Mouse (Mus musculus) thymus, adult 18-20 months (tissue): Measurements from ENCODE around the gene Slc15a2.

Source experiments
- DNase-seq, 2 experiments: peaks; one replicate each; pipeline ENCODE4 v3.0.0; 2022; ENCODE audit warnings: mixed read lengths in 2 of 2

Gene Slc15a2

DNA sequence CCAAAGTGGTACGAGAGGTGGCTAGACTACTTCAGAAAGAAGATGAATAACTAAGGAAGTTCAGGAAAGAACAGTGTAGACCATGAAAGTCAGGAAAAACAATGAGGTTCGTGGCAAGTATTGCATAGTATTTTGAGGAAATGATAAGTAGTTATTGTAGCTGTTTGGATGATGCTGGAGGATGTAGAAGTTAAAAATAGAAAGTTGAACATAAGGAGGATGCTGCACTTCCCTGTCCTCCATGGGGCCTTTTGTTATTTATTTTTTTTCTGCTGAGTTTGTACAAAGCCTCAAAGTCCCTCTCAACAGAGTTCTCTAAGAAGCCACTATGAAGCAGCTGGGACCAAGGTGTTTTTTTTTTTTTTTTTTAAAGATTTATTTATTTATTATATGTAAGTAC is 37.0 kb downstream of the Slc15a2 start:
- no peak for DNase-seq

- DNase-seq, result no peak
Observed at GRCm38 (mm10) chr16:36747068-36747467, 37.7 kb downstream of the Slc15a2 start.

GRCm38 (mm10) chr16:36743580-36743979 is 41.2 kb downstream of the Slc15a2 start:
- DNase-seq, result no peak

DNA sequence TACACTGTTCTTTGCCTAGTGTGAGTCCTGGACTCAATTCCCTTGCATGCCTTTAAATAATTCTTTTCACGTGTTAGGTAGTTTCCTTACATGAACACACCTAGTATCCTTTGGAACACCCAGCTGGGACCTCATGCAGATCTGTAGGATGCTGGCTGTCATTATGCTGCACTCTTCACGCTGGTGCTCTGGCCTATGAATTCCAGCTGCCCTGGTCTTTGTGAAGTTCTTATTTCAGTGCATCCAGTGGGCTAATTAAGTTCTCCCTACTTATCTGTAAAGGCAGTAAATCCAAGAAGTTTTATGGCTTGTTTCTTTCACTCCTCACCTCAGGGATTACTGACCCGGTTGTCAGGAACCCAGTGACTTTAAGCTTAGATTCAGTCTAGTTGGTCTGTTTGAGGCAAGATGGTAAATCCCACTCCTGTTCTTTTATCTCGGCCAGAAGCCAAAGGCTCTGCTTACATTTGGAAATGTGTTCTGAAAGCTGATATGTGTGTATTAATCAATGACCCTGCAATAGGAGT is 45.3 kb downstream of the Slc15a2 start:
- DNase-seq, result no peak

DNA sequence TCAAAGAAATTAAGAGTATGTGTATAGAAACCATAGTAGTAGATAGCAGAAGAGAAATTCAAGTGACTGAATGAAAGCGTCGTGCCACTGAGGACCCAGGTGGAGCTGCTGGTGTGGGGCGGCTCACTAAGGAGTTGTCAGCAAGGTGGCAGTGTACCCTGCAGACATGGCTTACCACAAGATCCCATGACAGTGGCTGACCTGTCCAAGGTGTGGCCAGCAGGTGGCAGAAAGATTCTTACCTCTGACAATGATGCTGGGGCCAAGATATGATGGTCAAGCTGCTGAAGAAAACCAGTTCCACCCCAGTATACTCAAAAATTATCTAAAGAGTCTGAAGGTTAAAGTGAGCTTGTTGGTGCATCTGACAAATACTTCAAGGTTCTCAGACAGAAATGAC is 49.3 kb downstream of the Slc15a2 start:
- DNase-seq, result no peak

DNA sequence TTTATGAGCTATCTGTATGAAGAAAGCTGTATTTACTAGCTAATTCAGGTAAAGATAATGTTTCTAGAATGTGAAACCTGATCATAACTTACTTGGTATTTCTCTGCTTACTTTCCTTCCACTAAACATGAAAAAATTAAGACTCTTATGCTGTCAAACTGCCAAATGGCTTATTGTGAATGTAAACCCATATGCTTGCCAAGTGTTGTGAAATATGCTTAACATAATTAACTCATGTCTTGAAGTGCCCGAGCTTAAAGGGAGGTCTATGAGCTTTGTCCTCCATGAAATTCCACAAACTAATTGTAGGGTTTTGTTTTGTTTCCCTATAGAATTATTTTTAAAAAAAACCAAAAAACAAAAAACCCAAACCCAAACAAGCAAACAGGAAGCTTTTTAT is 50.9 kb downstream of the Slc15a2 start:
- DNase-seq, result no peak

DNA sequence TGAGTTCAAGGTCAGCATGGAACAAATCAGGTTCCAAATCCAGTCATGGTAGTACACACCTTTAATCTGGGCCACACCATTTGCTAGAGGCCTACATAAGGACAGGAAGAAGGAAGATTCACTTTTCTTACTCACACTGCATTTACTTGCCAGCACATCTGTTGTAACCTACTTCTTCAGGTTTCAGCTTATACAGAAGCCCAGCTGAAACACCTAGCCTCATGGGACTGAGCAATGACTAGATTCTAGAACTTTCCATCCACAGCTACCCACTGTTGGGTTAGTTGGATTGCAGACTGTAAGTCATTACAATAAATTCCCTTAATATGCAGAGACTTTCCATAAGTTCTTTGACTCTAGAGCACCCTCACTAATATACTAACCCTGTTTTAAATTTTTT is 52.2 kb downstream of the Slc15a2 start:
- no peak for DNase-seq

DNA sequence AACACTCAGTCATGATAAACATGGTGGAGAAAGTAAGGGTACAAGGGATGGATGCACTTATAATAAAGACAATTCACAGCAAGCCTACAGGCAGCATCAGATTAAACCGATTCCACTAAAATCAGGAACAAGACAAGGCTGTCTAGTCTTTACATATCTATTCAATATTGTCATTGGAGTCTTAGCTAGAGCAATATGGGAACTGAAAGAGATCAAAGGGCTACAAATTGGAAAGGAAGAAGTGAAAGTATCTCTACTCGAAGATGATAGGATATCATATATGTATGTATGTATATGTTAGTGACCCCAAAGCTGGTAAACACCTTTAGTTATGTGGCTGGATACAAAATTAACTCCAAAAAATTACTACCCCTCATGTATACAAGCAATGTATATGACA is 55.8 kb downstream of the Slc15a2 start:
- DNase-seq, result no peak

- DNase-seq, result no peak
Observed at GRCm38 (mm10) chr16:36723880-36724443, 60.8 kb downstream of the Slc15a2 start.

GRCm38 (mm10) chr16:36722739-36723138 is 62.0 kb downstream of the Slc15a2 start:
- no peak for DNase-seq

DNA sequence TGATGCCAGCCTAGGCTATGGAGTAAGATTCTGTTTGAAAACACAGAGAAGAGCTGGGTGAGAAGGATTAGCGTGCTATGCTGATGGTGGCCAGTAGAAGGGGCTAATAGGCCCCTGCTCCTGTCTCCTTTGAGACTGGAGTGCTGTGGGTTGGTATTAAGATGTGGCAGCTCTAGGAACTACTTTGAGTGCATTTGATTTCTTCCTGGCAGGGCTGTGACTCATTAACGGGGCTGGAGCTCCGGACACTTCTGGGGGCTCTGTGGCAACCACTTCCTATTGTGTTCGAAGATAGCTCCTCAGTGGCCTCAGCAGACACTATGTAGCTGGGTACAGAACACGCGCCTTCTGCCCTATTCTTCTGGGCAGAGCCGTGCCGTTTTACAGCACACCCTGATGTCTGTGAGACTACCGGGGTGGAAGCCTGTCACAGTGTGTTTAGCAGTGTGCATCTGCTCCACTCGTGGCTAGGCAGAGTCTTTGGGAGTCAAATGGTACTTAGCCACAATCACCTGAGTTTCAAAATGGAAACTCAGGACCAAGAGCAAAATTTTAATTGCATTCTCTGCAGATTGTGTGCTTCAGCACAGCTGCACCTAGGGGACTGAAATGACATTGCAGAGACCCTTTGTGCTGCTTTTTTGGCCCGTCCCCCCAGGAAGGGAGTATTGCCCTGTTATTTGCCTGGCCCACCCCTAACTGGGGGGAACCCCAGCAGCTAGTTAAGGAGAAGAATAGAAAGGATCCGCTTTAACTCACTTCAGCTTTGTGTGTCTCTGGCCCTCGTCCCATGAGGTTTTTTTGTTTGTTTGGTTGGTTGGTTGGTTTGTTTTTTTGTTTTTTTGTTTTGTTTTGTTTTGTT is 64.3 kb downstream of the Slc15a2 start:
- no peak for DNase-seq

DNA sequence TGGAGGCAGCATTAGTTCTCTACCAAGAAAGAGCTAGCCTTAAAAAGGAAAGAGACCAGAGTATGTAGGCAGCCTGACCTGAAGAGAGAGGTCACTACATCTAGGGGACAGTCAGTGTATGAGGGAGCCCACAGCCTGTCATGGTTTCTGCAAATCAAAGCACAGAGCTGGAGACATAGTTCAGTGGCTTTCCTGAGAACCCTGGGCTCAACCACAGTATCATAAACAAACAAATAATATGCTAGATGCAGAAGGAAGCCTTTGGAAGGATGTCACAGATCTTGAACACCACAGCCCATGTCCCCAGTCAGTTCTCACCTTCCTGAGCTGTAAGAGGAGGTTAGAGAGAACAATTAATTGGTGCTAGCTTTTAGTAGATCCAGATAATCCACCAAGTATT is 66.1 kb downstream of the Slc15a2 start:
- DNase-seq, result no peak

- DNase-seq, result no peak
Observed at GRCm38 (mm10) chr16:36717481-36717880, 67.3 kb downstream of the Slc15a2 start.

- peak in 1 of 2 experiments; percentile 8 for DNase-seq
Observed at GRCm38 (mm10) chr16:36711760-36712159, 73.0 kb downstream of the Slc15a2 start.

GRCm38 (mm10) chr16:36710794-36711193 is 74.0 kb downstream of the Slc15a2 start:
- DNase-seq, result no peak

GRCm38 (mm10) chr16:36709405-36709804 is 75.4 kb downstream of the Slc15a2 start:
- DNase-seq, result no peak

DNA sequence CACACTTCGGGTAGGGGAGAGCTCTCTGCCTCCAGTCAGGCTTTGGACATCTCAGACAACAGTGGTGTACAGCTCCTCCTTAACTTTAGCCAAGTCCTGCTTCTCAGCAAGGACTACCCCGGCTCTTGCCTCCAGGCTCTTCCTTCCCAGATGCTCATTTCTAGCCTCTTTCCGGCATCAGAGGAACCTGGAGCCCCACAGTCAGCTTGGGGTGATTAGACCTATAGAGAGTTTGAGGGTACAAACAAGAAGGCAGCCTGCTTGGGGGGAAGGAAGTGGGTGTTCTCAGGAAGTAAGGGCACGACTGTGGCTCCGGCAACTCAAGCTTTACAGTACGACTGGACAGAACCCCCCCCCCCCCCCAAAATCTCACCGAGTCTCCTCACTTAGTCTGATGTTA is 76.0 kb downstream of the Slc15a2 start:
- no peak for DNase-seq

- no peak for DNase-seq
Observed at GRCm38 (mm10) chr16:36707702-36708423, 76.9 kb downstream of the Slc15a2 start.

DNA sequence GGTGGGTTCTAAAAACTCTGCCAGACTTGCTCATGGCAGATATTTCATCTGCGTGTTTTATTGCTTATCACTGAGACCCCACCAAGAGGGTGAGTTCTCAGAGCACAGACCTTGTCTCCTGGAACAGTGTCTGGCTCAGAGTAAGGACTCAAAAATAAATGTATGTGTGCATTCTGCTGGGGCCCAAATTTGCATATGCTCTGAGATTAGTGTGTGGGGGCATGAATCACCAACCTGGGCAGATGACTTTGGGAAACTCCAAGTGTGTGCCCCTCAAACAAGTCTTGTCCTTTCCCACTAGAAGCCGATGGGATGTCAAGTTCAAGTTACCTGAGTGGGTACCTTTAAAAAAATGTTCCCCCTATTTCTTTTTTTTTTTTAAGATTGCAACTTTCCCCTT is 84.3 kb downstream of the Slc15a2 start:
- no peak for DNase-seq
